Mouse (Mus musculus) myocyte (in vitro differentiated cells): ENCODE data around the gene Cnr1. TPM values are rescaled to one million over a fixed set of nuclear protein-coding genes. Genes with fewer than 3 reads are reported as not detected.

Experiments used
- H3K27me3 ChIP-seq: one replicate; pipeline ENCODE4 v1.6.1; 2011; ENCODE audit not compliant: control insufficient read depth, insufficient read depth, insufficient read length
- H3K36me3 ChIP-seq: one replicate; pipeline ENCODE4 v1.6.1; 2011; ENCODE audit not compliant: control insufficient read depth, insufficient read depth
- H3K4me2 ChIP-seq: one replicate; pipeline ENCODE4 v1.6.1; 2011; ENCODE audit warnings: low read depth, control low read depth
- H3K4me3 ChIP-seq: one replicate; pipeline ENCODE4 v1.5.1; 2011; ENCODE audit warnings: mild to moderate bottlenecking, control low read depth, moderate library complexity
- H3K79me2 ChIP-seq: one replicate; pipeline ENCODE4 v1.6.1; 2011; ENCODE audit not compliant: control insufficient read depth, insufficient read depth
- H3ac ChIP-seq: one replicate; pipeline ENCODE4 v1.6.1; 2011; ENCODE audit not compliant: control insufficient read depth, insufficient read length
- CEBPB ChIP-seq: IDR thresholded peaks from 2 replicates; pipeline ENCODE4 v1.6.1; 2011; ENCODE audit warnings: mild to moderate bottlenecking, moderate library complexity; ENCODE audit not compliant: poor library complexity, insufficient read depth, severe bottlenecking
- E2F4 ChIP-seq: IDR thresholded peaks from one replicate; pipeline ENCODE4 v1.6.1; 2011; ENCODE audit warnings: mild to moderate bottlenecking, control low read depth, moderate library complexity; ENCODE audit not compliant: insufficient read depth
- MAX ChIP-seq: IDR thresholded peaks from one replicate; pipeline ENCODE4 v1.6.1; 2011; ENCODE audit warnings: low read depth, mild to moderate bottlenecking, control low read depth
- MYOD1 ChIP-seq, 3 experiments: IDR thresholded peaks; one replicate each; pipeline ENCODE4 v1.6.1; 2011; ENCODE audit warnings: control low read depth in 2 of 3, low read depth in 2 of 3, mild to moderate bottlenecking in 2 of 3, moderate library complexity in 1 of 3; ENCODE audit not compliant: insufficient read length in 2 of 3, control insufficient read depth in 1 of 3
- MYOG ChIP-seq, 3 experiments: IDR thresholded peaks; one replicate each; pipeline ENCODE4 v1.6.1; 2011; ENCODE audit warnings: control low read depth in 2 of 3, low read depth in 2 of 3, mild to moderate bottlenecking in 2 of 3; ENCODE audit not compliant: insufficient read length in 2 of 3, control insufficient read depth in 1 of 3, insufficient read depth in 1 of 3
- POLR2A ChIP-seq: IDR thresholded peaks from one replicate; pipeline ENCODE4 v1.6.1; 2011; ENCODE audit warnings: low read depth, mild to moderate bottlenecking, control low read depth, moderate library complexity; ENCODE audit not compliant: insufficient read length
- POLR2AphosphoS2 ChIP-seq: IDR thresholded peaks from one replicate; pipeline ENCODE4 v1.6.1; 2011; ENCODE audit warnings: low read depth, control low read depth; ENCODE audit not compliant: insufficient read length
- REST ChIP-seq: IDR thresholded peaks from one replicate; pipeline ENCODE4 v1.6.1; 2011; ENCODE audit warnings: mild to moderate bottlenecking, control low read depth, moderate library complexity; ENCODE audit not compliant: insufficient read depth, insufficient read length
- SRF ChIP-seq: IDR thresholded peaks from one replicate; pipeline ENCODE4 v1.6.1; 2011; ENCODE audit warnings: low read depth; ENCODE audit not compliant: control insufficient read depth, insufficient read length
- TCF12 ChIP-seq: IDR thresholded peaks from one replicate; pipeline ENCODE4 v1.6.1; 2011; ENCODE audit warnings: mild to moderate bottlenecking, control low read depth; ENCODE audit not compliant: poor library complexity, insufficient read depth, severe bottlenecking
- TCF3 ChIP-seq: IDR thresholded peaks from one replicate; pipeline ENCODE4 v1.6.1; 2011; ENCODE audit warnings: low read depth, control low read depth; ENCODE audit not compliant: insufficient read length
- USF1 ChIP-seq: IDR thresholded peaks from one replicate; pipeline ENCODE4 v1.6.1; 2011; ENCODE audit warnings: low read depth, mild to moderate bottlenecking, control low read depth, moderate library complexity
- polyA plus RNA-seq: library from polyadenylated mRNA; unstranded; fragments of >200 nt; fragmentation: generic; extraction: Trizol; gene quantifications from one replicate; pipeline ENCODE4 v1.2.1, GENCODE M21; 2012; ENCODE audit warnings: missing spikeins

Cnr1 gene
- polyA plus RNA-seq, 1 experiment: 1.9 TPM

DNA sequence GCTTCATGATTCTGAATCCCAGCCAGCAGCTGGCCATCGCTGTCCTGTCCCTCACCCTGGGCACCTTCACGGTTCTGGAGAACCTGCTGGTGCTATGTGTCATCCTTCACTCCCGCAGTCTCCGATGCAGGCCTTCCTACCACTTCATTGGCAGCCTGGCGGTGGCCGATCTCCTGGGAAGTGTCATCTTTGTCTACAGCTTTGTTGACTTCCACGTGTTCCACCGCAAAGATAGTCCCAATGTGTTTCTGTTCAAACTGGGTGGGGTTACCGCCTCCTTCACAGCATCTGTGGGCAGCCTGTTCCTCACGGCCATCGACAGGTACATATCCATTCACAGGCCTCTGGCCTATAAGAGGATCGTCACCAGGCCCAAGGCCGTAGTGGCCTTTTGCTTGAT, 19.5 kb downstream of the Cnr1 start:
- Histone ChIP-seq H3K79me2 (no peaks in the 10 kb centered on the region), H3K27me3 (no peaks in the 10 kb centered on the region), H3K4me2 (no peak overlapping the region), H3K36me3 (peaks cover 3% of the 10 kb centered on the region), H3ac (no peak overlapping the region), H3K4me3 (no peak overlapping the region)
- TF ChIP-seq POLR2A (no peak), SRF (no peak), POLR2AphosphoS2 (no peak), REST (no peak), CEBPB (no peak), TCF12 (no peak)

DNA sequence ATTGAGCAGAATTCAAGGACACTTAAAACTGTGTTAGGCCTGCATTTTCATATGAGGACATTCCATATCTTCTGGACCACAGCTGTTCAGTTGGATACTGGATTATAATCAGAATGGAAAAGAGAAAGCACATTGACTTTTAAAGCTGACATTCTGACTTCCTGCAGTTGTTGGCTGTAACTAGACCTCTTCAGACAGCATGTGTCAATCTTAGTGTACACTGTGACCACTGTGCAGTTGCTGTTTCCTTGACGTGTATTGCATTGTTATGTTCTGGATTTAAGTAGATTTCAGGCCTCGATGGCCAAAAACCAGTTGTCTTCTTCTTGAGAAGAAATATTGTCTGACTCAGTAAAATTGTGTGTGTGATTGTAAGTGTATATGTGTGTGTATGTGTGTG, 21.3 kb downstream of the Cnr1 start:
- Histone ChIP-seq H3K4me2 (no peak overlapping the region), H3K79me2 (no peaks in the 10 kb centered on the region), H3K4me3 (no peak overlapping the region), H3K36me3 (peaks cover 3% of the 10 kb centered on the region), H3ac (no peak overlapping the region), H3K27me3 (no peaks in the 10 kb centered on the region)
- TF ChIP-seq REST (no peak), MYOD1 (IDR thresholded peaks at IDR 0.05; ENCODE audit: control insufficient read depth in 1 of 3, insufficient read length in 2 of 3, low read depth in 2 of 3) (peak in 2 of 3 experiments; percentile 71 to 74), CEBPB (no peak), TCF3 (peak; percentile 28), MYOG (IDR thresholded peaks at IDR 0.05; ENCODE audit: control insufficient read depth in 1 of 3, insufficient read depth in 1 of 3, insufficient read length in 2 of 3, low read depth in 2 of 3) (no peak), POLR2AphosphoS2 (no peak), POLR2A (no peak)

DNA sequence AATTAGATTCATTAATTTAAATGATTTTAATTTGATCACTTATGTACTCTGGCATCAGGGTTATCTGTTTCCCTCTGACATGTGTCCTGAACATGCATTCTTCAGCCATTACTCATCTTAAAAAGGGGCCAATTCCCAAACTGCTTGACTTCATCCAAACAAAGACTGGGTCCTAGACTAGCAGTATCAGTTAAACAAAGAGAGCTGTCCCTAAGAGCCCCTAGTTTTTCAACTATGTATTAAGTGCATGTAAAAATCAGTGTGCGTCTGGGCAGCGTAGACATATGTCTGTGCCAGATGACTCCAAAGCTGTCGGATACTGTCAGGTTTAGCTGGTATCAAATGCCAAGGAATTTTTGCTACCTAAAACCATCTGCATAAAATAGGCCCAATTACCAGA, 23.2 kb downstream of the Cnr1 start:
- Histone ChIP-seq H3K79me2 (no peaks in the 10 kb centered on the region), H3K27me3 (no peaks in the 10 kb centered on the region), H3K36me3 (peaks cover 3% of the 10 kb centered on the region), H3K4me2 (no peak overlapping the region), H3ac (no peak overlapping the region), H3K4me3 (no peak overlapping the region)
- TF ChIP-seq TCF12 (no peak), E2F4 (no peak), REST (no peak), POLR2AphosphoS2 (no peak), MYOG (IDR thresholded peaks at IDR 0.05; ENCODE audit: control insufficient read depth in 1 of 3, insufficient read depth in 1 of 3, insufficient read length in 2 of 3, low read depth in 2 of 3) (no peak), CEBPB (no peak)

DNA sequence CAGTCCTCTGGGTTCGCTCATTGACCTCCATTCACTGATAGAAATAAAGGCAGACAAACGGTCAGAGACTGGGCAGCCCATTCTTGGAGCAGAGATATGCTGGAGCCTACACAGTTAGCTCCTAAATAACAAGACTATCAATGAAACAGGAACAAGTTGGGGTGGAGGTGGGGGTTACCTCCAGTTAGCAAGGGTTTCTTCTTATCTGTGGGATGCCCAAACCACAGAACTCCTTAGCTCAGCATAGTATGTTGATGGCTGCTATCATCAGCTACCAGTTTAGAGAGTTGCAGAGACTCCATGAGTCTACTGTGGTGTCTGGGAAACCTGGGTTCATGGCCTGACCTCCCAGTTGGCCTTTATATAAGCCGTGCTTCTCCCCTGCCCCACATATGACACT, 33.0 kb downstream of the Cnr1 start:
- H3K79me2 ChIP-seq: no peaks in the 10 kb centered on the region
- TF ChIP-seq POLR2A (no peak), CEBPB (no peak), TCF3 (no peak), E2F4 (no peak), MAX (no peak), TCF12 (no peak), MYOD1 (IDR thresholded peaks at IDR 0.05; ENCODE audit: control insufficient read depth in 1 of 3, insufficient read length in 2 of 3, low read depth in 2 of 3) (no peak), SRF (no peak), USF1 (no peak), MYOG (IDR thresholded peaks at IDR 0.05; ENCODE audit: control insufficient read depth in 1 of 3, insufficient read depth in 1 of 3, insufficient read length in 2 of 3, low read depth in 2 of 3) (no peak), REST (no peak), POLR2AphosphoS2 (no peak)
- H3K36me3 ChIP-seq: no peaks in the 10 kb centered on the region
- H3K27me3 ChIP-seq: no peaks in the 10 kb centered on the region
- H3K4me3 ChIP-seq: no peak overlapping the region
- H3K4me2 ChIP-seq: no peak overlapping the region
- no peak overlapping the region for H3ac ChIP-seq

DNA sequence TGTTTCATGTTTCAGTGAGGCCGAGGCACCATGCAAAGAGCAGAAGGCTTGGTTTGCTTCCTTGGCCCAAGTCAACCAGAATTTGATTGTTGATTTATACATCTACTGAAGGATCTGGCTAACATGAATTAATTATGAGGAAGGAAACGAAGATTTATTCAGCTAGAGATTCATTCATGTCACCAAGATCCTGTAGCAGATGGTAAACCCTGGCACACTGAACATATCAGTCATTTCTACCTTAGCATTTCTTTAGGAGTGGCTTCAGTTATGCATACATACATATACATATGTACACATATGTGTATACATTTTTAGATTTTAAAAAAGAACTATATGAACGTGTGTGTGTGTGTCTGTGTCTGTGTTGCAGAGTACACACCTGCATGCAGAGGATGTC, 34.1 kb downstream of the Cnr1 start:
- no peak overlapping the region for H3K4me3 ChIP-seq
- TF ChIP-seq SRF (no peak), REST (no peak), CEBPB (no peak), POLR2A (no peak), TCF12 (no peak), MYOG (IDR thresholded peaks at IDR 0.05; ENCODE audit: control insufficient read depth in 1 of 3, insufficient read depth in 1 of 3, insufficient read length in 2 of 3, low read depth in 2 of 3) (no peak), MYOD1 (IDR thresholded peaks at IDR 0.05; ENCODE audit: control insufficient read depth in 1 of 3, insufficient read length in 2 of 3, low read depth in 2 of 3) (no peak), TCF3 (no peak), MAX (no peak), USF1 (no peak), POLR2AphosphoS2 (no peak), E2F4 (no peak)
- no peak overlapping the region for H3ac ChIP-seq
- H3K27me3 ChIP-seq: no peaks in the 10 kb centered on the region
- no peaks in the 10 kb centered on the region for H3K79me2 ChIP-seq
- no peak overlapping the region for H3K4me2 ChIP-seq
- no peaks in the 10 kb centered on the region for H3K36me3 ChIP-seq
